Mouse (Mus musculus) lung, postnatal 0 days (tissue): Measurements from ENCODE around the gene Ccdc155. TPM values are rescaled to one million over a fixed set of nuclear protein-coding genes. Genes with fewer than 3 reads are reported as not detected.

ENCODE experiments used
- ATAC-seq: fragments of 200-750 bp; cut with Nextera tagmentation; 2 replicates; pipeline ENCODE4 v1.8.0; 2017; ENCODE audit warnings: moderate library complexity
- DNase-seq: peaks from one replicate; pipeline ENCODE4 v3.0.0-alpha.2; 2016; ENCODE audit warnings: low spot score
- H3K27ac ChIP-seq: fragments of 300-500 bp; sonication (generic); 2 replicates; pipeline ENCODE4 v1.5.1; 2014; ENCODE audit warnings: antibody characterized with exemption, mild to moderate bottlenecking, low read length, mixed read lengths
- H3K27me3 ChIP-seq: fragments of 300-500 bp; sonication (generic); replicated peaks from 2 replicates; pipeline ENCODE4 v1.6.1; 2014; ENCODE audit warnings: low read length, mixed read lengths; ENCODE audit not compliant: insufficient read depth
- H3K36me3 ChIP-seq: fragments of 300-500 bp; sonication (generic); 2 replicates; pipeline ENCODE4 v1.6.1; 2014; ENCODE audit warnings: low read length, mixed read lengths; ENCODE audit not compliant: insufficient read depth
- H3K4me1 ChIP-seq: fragments of 300-500 bp; sonication (generic); 2 replicates; pipeline ENCODE4 v1.6.1; 2014; ENCODE audit warnings: antibody characterized with exemption, low read depth, low read length, mixed read lengths; ENCODE audit not compliant: insufficient read depth
- H3K4me2 ChIP-seq: fragments of 300-500 bp; sonication (generic); replicated peaks from 2 replicates; pipeline ENCODE4 v1.6.1; 2014; ENCODE audit warnings: low read depth, mild to moderate bottlenecking, low read length, moderate library complexity, mixed read lengths
- H3K4me3 ChIP-seq: fragments of 300-500 bp; sonication (generic); 2 replicates; pipeline ENCODE4 v1.5.1; 2014; ENCODE audit warnings: low read depth, low read length
- H3K9ac ChIP-seq: fragments of 300-500 bp; sonication (generic); replicated peaks from 2 replicates; pipeline ENCODE4 v1.6.1; 2014; ENCODE audit warnings: low read depth, mild to moderate bottlenecking
- H3K9me3 ChIP-seq: fragments of 300-500 bp; sonication (generic); 2 replicates; pipeline ENCODE4 v1.6.1; 2016; ENCODE audit warnings: low read length, mixed read lengths
- CTCF ChIP-seq: IDR thresholded peaks from 2 replicates; pipeline ENCODE4 v1.5.1; 2016; ENCODE audit warnings: antibody characterized with exemption, mild to moderate bottlenecking
- EP300 ChIP-seq: IDR thresholded peaks from 2 replicates; pipeline ENCODE4 v1.6.1; 2016; ENCODE audit warnings: antibody characterized with exemption, mild to moderate bottlenecking, control low read depth
- WGBS: fragments of 180-500 bp; shearing (Covaris S2); extraction: QIAGEN DNeasy Blood & Tissue Kit; methylation state at CpG from one replicate; pipeline ENCODE4 v1.1.7; 2014; 5-methylcytosine and 5-hydroxymethylcytosine counted together
- polyA plus RNA-seq: library from polyadenylated mRNA; unstranded; fragments of >200 nt; fragmentation: Nextera tagmentation; extraction: Ambion mirVana; gene quantifications from 2 replicates; pipeline ENCODE4 v1.2.1, GENCODE M21; 2015

Gene Ccdc155
- polyA plus RNA-seq, 1 experiment from 2014 or later, result 2.7 TPM

DNA sequence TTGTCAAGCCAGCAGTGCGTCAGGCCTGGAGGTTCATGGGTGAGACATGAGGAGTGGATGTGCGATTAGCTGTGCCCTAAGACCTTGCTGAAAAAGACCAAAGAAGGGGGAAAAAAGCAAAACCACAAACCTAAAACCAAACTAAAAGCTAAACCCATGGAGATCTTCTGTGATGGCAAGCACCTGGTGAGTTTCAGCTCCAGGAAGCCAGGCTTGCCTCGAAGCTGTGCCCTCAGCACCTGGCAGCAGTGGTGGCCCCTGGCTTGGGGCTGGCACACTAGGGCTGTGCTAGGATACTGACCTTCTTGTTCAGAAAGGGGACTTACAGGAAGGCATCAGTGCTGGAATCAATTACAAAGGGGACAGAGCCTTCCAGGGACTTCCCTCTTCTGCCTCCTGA lies 63.4 kb downstream of the Ccdc155 start:
- TF ChIP-seq CTCF, result no peak
- no peak for TF ChIP-seq EP300
- no peak overlapping the region for H3K4me3 ChIP-seq
- H3K4me1 ChIP-seq, result no peaks in the 10 kb centered on the region
- no peak overlapping the region for H3K27ac ChIP-seq
- 0 out of 2 replicates have a peak, but pooled peaks cover 12% of the 10 kb centered on the region for H3K36me3 ChIP-seq
- no peak overlapping the region for H3K4me2 ChIP-seq
- H3K9me3 ChIP-seq, result no peaks in the 10 kb centered on the region
- DNase-seq (no peak), ATAC-seq (no peak)
- WGBS, result 82% methylated on average over 3 of the region's 3 CpGs
- H3K27me3 ChIP-seq, result no peaks in the 10 kb centered on the region
- H3K9ac ChIP-seq, result no peak overlapping the region

- Histone ChIP-seq H3K9ac (no peak overlapping the region), H3K36me3 (0 out of 2 replicates have a peak, but pooled peaks cover under 1% of the 10 kb centered on the region), H3K4me3 (no peak overlapping the region), H3K4me2 (no peak overlapping the region), H3K4me1 (peaks cover 4% of the 10 kb centered on the region; the same call in 1 of the 2 replicates), H3K9me3 (no peaks in the 10 kb centered on the region), H3K27me3 (no peaks in the 10 kb centered on the region), H3K27ac (no peak overlapping the region)
- ATAC-seq (no peak), DNase-seq (no peak)
- TF ChIP-seq CTCF (no peak), EP300 (no peak)
- whole genome bisulfite sequencing, result 64% methylated on average over 8 of the region's 8 CpGs
These were observed 64.6 kb downstream of the Ccdc155 start for GRCm38 (mm10) chr7:45139904-45140723.

DNA sequence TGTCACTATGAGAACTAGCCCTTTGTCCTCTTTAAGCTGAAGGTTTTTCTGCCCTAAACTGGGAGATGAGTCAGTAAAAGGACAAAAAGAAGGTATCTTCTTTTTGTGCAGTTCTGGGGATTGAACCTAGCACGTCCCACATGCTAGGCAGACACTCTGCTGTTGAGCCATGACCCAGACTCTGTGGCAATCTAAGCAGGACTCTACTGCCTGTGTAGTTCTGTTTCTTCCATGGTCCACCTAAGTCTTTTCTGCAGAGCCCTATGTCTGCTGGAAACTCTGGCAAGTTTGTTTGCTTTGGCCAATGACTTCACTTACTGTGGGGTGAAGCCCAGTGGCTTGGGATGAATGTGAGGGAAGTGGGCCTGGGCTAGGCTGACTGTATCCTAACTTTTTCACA lies 66.3 kb downstream of the Ccdc155 start:
- Histone ChIP-seq H3K4me2 (no peak overlapping the region), H3K36me3 (no peaks in the 10 kb centered on the region), H3K9ac (no peak overlapping the region), H3K4me3 (no peak overlapping the region), H3K4me1 (peaks cover 4% of the 10 kb centered on the region; the same call in 1 of the 2 replicates), H3K27me3 (no peaks in the 10 kb centered on the region), H3K9me3 (no peaks in the 10 kb centered on the region), H3K27ac (no peak overlapping the region)
- 83% methylated on average over 1 of the region's 1 CpGs for WGBS
- no peak for DNase-seq
- no peak for ATAC-seq
- TF ChIP-seq EP300, result no peak

- Histone ChIP-seq H3K4me1 (peaks cover 4% of the 10 kb centered on the region; the same call in 1 of the 2 replicates), H3K4me3 (no peak overlapping the region), H3K27ac (no peak overlapping the region), H3K4me2 (no peak overlapping the region), H3K36me3 (no peaks in the 10 kb centered on the region), H3K9me3 (no peaks in the 10 kb centered on the region), H3K27me3 (no peaks in the 10 kb centered on the region), H3K9ac (no peak overlapping the region)
- ATAC-seq (no peak), DNase-seq (no peak)
- 67% methylated on average over 12 of the region's 12 CpGs for WGBS
- TF ChIP-seq CTCF (no peak), EP300 (no peak)
These were observed 67.3 kb downstream of the Ccdc155 start for GRCm38 (mm10) chr7:45137171-45138006.

- peak within 1 kb of the TSS; percentile 60 for H3K9ac ChIP-seq
- peak within 1 kb of the TSS; percentile 78 for H3K4me2 ChIP-seq
- H3K9me3 ChIP-seq, result no peaks in the 10 kb centered on the region
- DNase-seq, result peak; percentile 96
- no peaks in the 10 kb centered on the region for H3K27me3 ChIP-seq
- H3K4me3 ChIP-seq, result peak within 1 kb of the TSS; percentile 62
- no peaks in the 10 kb centered on the region for H3K36me3 ChIP-seq
- TF ChIP-seq EP300 (no peak), CTCF (peak; percentile 98)
- H3K4me1 ChIP-seq, result peaks cover 4% of the 10 kb centered on the region; the same call in 1 of the 2 replicates
- ATAC-seq, result peak; percentile 90
- 1% methylated on average over 27 of the region's 29 CpGs for WGBS
- peak within 1 kb of the TSS; percentile 32; the same call in 1 of the 2 replicates for H3K27ac ChIP-seq
These were observed 68.6 kb downstream of the Ccdc155 start, which contains the start of the genes Gm45713 and Flt3l for GRCm38 (mm10) chr7:45135993-45136567. Gene Gm45713, minus strand, starts transcription at chr7:45136231. Gene Flt3l, minus strand, starts transcription at chr7:45136432.

- Histone ChIP-seq H3K27ac (no peak overlapping the region), H3K4me3 (peak overlapping the region; percentile 62; the same call in 1 of the 2 replicates), H3K4me2 (peak overlapping the region; percentile 78), H3K9ac (peak overlapping the region; percentile 60; the same call in 1 of the 2 replicates), H3K27me3 (no peaks in the 10 kb centered on the region), H3K36me3 (no peaks in the 10 kb centered on the region), H3K4me1 (peaks cover 4% of the 10 kb centered on the region; the same call in 1 of the 2 replicates), H3K9me3 (no peaks in the 10 kb centered on the region)
- TF ChIP-seq EP300, result no peak
- no peak for TF ChIP-seq CTCF
- ATAC-seq, result no peak
- DNase-seq, result no peak
- WGBS, result 81% methylated on average over 3 of the region's 3 CpGs
These were observed 69.3 kb downstream of the Ccdc155 start for GRCm38 (mm10) chr7:45135370-45135769.
